Mouse (Mus musculus): ENCODE measurements around the gene Cyp27b1. TPM values are rescaled to one million over a fixed set of nuclear protein-coding genes. Genes with fewer than 3 reads are reported as not detected.
"Not testable (repeated sequence)": the region's sequence is repeated elsewhere in the genome, so short reads cannot be mapped to it uniquely, and the experiment has no call there.

Cyp27b1 gene
- total RNA-seq, 2 experiments from 2014 or later: 0.10 to 0.19 TPM

GRCm38 (mm10) chr10:127049395-127050118 lies 1.5 kb downstream of the Cyp27b1 start:
- DNase-seq: no peak

GRCm38 (mm10) chr10:127050119-127050474 lies 2.0 kb downstream of the Cyp27b1 start:
- no peak for DNase-seq

GRCm38 (mm10) chr10:127054646-127055045 lies 6.6 kb downstream of the Cyp27b1 start:
- DNase-seq: no peak

- no peak for DNase-seq
Observed at GRCm38 (mm10) chr10:127055406-127055805, 7.4 kb downstream of the Cyp27b1 start.

- DNase-seq: no peak
Observed at GRCm38 (mm10) chr10:127056490-127056889, 8.4 kb downstream of the Cyp27b1 start.

- no peak for DNase-seq
Observed at GRCm38 (mm10) chr10:127058161-127058560, 10.1 kb downstream of the Cyp27b1 start.

GRCm38 (mm10) chr10:127058708-127059107 lies 10.7 kb downstream of the Cyp27b1 start:
- DNase-seq: no peak

- DNase-seq: no peak
Observed at GRCm38 (mm10) chr10:127059174-127059967, 11.3 kb downstream of the Cyp27b1 start.

GRCm38 (mm10) chr10:127059968-127060916 lies 12.2 kb downstream of the Cyp27b1 start, which contains the start of gene March9:
Gene March9 (minus strand): TSS chr10:127060184.
- peak; percentile 59 for DNase-seq

- DNase-seq: no peak
Observed at GRCm38 (mm10) chr10:127061085-127061484, 13.0 kb downstream of the Cyp27b1 start.

GRCm38 (mm10) chr10:127061513-127061912 lies 13.5 kb downstream of the Cyp27b1 start:
- no peak for DNase-seq

- not testable (repeated sequence) for DNase-seq
Observed at GRCm38 (mm10) chr10:127062101-127062500, 14.1 kb downstream of the Cyp27b1 start.

- DNase-seq: no peak
Observed at GRCm38 (mm10) chr10:127062503-127062902, 14.5 kb downstream of the Cyp27b1 start.

- peak; percentile 99 for DNase-seq
Observed at GRCm38 (mm10) chr10:127063239-127063872, 15.3 kb downstream of the Cyp27b1 start, which contains the start of gene Cdk4. Gene Cdk4 (plus strand): TSS chr10:127063534.

- no peak for DNase-seq
Observed at GRCm38 (mm10) chr10:127063913-127064870, 16.1 kb downstream of the Cyp27b1 start.

GRCm38 (mm10) chr10:127065981-127066380 lies 17.9 kb downstream of the Cyp27b1 start:
- no peak for DNase-seq

- no peak for DNase-seq
Observed at GRCm38 (mm10) chr10:127066519-127067018, 18.5 kb downstream of the Cyp27b1 start.

GRCm38 (mm10) chr10:127068360-127069038 lies 20.4 kb downstream of the Cyp27b1 start:
- no peak for DNase-seq
